Comparison of ENCODE assay signal across 15 mouse cellular contexts in genomic region chr11:50477486-50478070, GRCm38 (mm10). TPM values are rescaled to one million over a fixed set of nuclear protein-coding genes. Genes with fewer than 3 reads are reported as not detected.
DNase-seq lines count a peak whose midpoint lies in the region; ATAC-seq and TF ChIP-seq lines count a peak whose summit lies in the region.
"Had no signal": no experiment of that assay in that cellular context is flagged by ENCODE, and none has a peak within 500 bp of the region (broad histone marks: within the 10 kb centered on the region; RNA-seq: fewer than 3 reads in every experiment).

No protein-coding gene starts in this region.

- 61% methylated on average over 11 of the region's 11 CpGs for WGBS in embryonic facial prominence, embryonic 15.5 days
- 87% methylated on average over 11 of the region's 11 CpGs for WGBS in embryonic facial prominence, embryonic 10.5 days
- 74% methylated on average over 11 of the region's 11 CpGs for WGBS in hindbrain, embryonic 12.5 days
- WGBS in hindbrain, embryonic 16.5 days = 67% methylated on average over 11 of the region's 11 CpGs

- no peaks in the 10 kb centered on the region for H3K36me3 ChIP-seq in embryonic facial prominence, embryonic 15.5 days
- no peaks in the 10 kb centered on the region for H3K36me3 ChIP-seq in embryonic facial prominence, embryonic 10.5 days (replicated peaks)
- H3K36me3 ChIP-seq in hindbrain, embryonic 12.5 days = no peaks in the 10 kb centered on the region
- H3K36me3 ChIP-seq in hindbrain, embryonic 16.5 days (ENCODE audit: control insufficient read depth, insufficient read depth, low read length) = no peaks in the 10 kb centered on the region
- H3K36me3 ChIP-seq in CH12.LX (replicated peaks in 1 of 2; ENCODE audit: control insufficient read depth in 1 of 2, insufficient read depth in 1 of 2, low read length in 1 of 2) = no peaks in the 10 kb centered on the region
- H3K36me3 ChIP-seq: intestine, embryonic 15.5 days had no signal

- H3K4me1 ChIP-seq in embryonic facial prominence, embryonic 15.5 days = peaks cover 8% of the 10 kb centered on the region; the same call in 1 of the 2 replicates
- H3K4me1 ChIP-seq in embryonic facial prominence, embryonic 10.5 days = no peaks in the 10 kb centered on the region; the same call in 1 of the 2 replicates
- H3K4me1 ChIP-seq in hindbrain, embryonic 12.5 days = peaks cover 13% of the 10 kb centered on the region
- peaks cover 5% of the 10 kb centered on the region for H3K4me1 ChIP-seq in hindbrain, embryonic 16.5 days (ENCODE audit: control insufficient read depth, insufficient read depth, low read depth, low read length)
- peaks cover 8 to 10% of the 10 kb centered on the region in 2 experiments; a peak in 2 of 4 replicates for H3K4me1 ChIP-seq in CH12.LX (ENCODE audit: control insufficient read depth in 1 of 2, insufficient read depth in 2 of 2)
- H3K4me1 ChIP-seq: intestine, embryonic 15.5 days had no signal

- H3K9ac ChIP-seq in embryonic facial prominence, embryonic 15.5 days = no peak overlapping the region
- no peak overlapping the region for H3K9ac ChIP-seq in hindbrain, embryonic 12.5 days
- H3K9ac ChIP-seq in hindbrain, embryonic 16.5 days (ENCODE audit: low read depth, low read length) = no peak overlapping the region
- no peak overlapping the region for H3K9ac ChIP-seq in CH12.LX (ENCODE audit: insufficient read depth, low read depth)
- H3K9ac ChIP-seq: intestine, embryonic 15.5 days; liver, postnatal 0 days had no signal

- DNase-seq in embryonic facial prominence, embryonic 10.5 days (ENCODE audit: low spot score) = no peak
- peak; percentile 76 for DNase-seq in heart, adult 11 months
- no peak for DNase-seq in heart, postnatal 4 days
- DNase-seq in CH12.LX (ENCODE audit: extremely low read depth) = no peak
- no peak for DNase-seq in thymus, adult 18-20 months
- DNase-seq: heart, postnatal 36 days; liver; liver, postnatal 0 days; lung, postnatal 14 days had no signal

- no peak overlapping the region for H3K4me2 ChIP-seq in embryonic facial prominence, embryonic 15.5 days (replicated peaks)
- no peak overlapping the region for H3K4me2 ChIP-seq in hindbrain, embryonic 12.5 days (replicated peaks)
- H3K4me2 ChIP-seq in hindbrain, embryonic 16.5 days (ENCODE audit: low read length) = no peak overlapping the region
- H3K4me2 ChIP-seq in CH12.LX (ENCODE audit: insufficient read depth, low read depth, poor library complexity, severe bottlenecking) = peak overlapping the region; percentile 59
- H3K4me2 ChIP-seq: intestine, embryonic 15.5 days had no signal

- TF ChIP-seq POLR2A in CH12.LX (IDR thresholded peaks at IDR 0.05; ENCODE audit: low read depth, low read length) = no peak

- no peak for TF ChIP-seq EP300 in CH12.LX (IDR thresholded peaks at IDR 0.05; ENCODE audit: low read length)

- H3K27me3 ChIP-seq in embryonic facial prominence, embryonic 15.5 days = no peaks in the 10 kb centered on the region
- no peaks in the 10 kb centered on the region for H3K27me3 ChIP-seq in embryonic facial prominence, embryonic 10.5 days (replicated peaks; ENCODE audit: low read depth, poor library complexity, severe bottlenecking)
- H3K27me3 ChIP-seq in hindbrain, embryonic 12.5 days = no peaks in the 10 kb centered on the region
- no peaks in the 10 kb centered on the region for H3K27me3 ChIP-seq in hindbrain, embryonic 16.5 days (replicated peaks; ENCODE audit: control insufficient read depth, insufficient read depth, low read length)
- peaks cover 5% of the 10 kb centered on the region for H3K27me3 ChIP-seq in CH12.LX (replicated peaks)
- H3K27me3 ChIP-seq: intestine, embryonic 15.5 days had no signal

- no peaks in the 10 kb centered on the region for H3K79me2 ChIP-seq in CH12.LX (replicated peaks; ENCODE audit: control insufficient read depth, extremely low read depth, insufficient read depth, poor library complexity, severe bottlenecking)

- no peak for TF ChIP-seq RAD21 in CH12.LX (IDR thresholded peaks at IDR 0.05; ENCODE audit: low read depth, low read length)

- in situ Hi-C loops in CH12.LX (cut with MboI; ENCODE audit: low pct_ligation_motif_present, low pct_unique_long_range_greater_than_20kb, low sequenced_read_pairs) = no loop called here

- no peaks in the 10 kb centered on the region for H3K9me3 ChIP-seq in embryonic facial prominence, embryonic 15.5 days (replicated peaks)
- no peaks in the 10 kb centered on the region for H3K9me3 ChIP-seq in embryonic facial prominence, embryonic 10.5 days
- H3K9me3 ChIP-seq in hindbrain, embryonic 12.5 days (replicated peaks) = no peaks in the 10 kb centered on the region
- no peaks in the 10 kb centered on the region for H3K9me3 ChIP-seq in hindbrain, embryonic 16.5 days (ENCODE audit: control insufficient read depth, low read length)
- H3K9me3 ChIP-seq in CH12.LX (replicated peaks; ENCODE audit: low read length) = peaks cover 2% of the 10 kb centered on the region
- H3K9me3 ChIP-seq: intestine, embryonic 15.5 days had no signal

- TF ChIP-seq CTCF in CH12.LX (conservative IDR thresholded peaks at IDR 0.05 in 1 of 2, IDR thresholded peaks at IDR 0.05 in 1 of 2; ENCODE audit: low read depth in 2 of 2, low read length in 2 of 2) = no peak

- H3K4me3 ChIP-seq in embryonic facial prominence, embryonic 15.5 days (replicated peaks) = no peak overlapping the region
- H3K4me3 ChIP-seq in embryonic facial prominence, embryonic 10.5 days = no peak overlapping the region
- H3K4me3 ChIP-seq in hindbrain, embryonic 12.5 days = no peak overlapping the region
- no peak overlapping the region for H3K4me3 ChIP-seq in hindbrain, embryonic 16.5 days (ENCODE audit: low read length)
- no peak overlapping the region for H3K4me3 ChIP-seq in CH12.LX (replicated peaks in 1 of 3; ENCODE audit: low read depth in 2 of 3, low read length in 2 of 3, poor library complexity in 1 of 3)
- H3K4me3 ChIP-seq: intestine, embryonic 15.5 days; myocyte had no signal

- ATAC-seq in embryonic facial prominence, embryonic 15.5 days (ENCODE audit: insufficient number of reproducible peaks, low FRiP score, low TSS enrichment, low read depth) = no peak
- ATAC-seq in hindbrain, embryonic 12.5 days (ENCODE audit: low FRiP score) = 0 out of 2 replicates have a peak, but pooled peaks have one; percentile 20
- ATAC-seq in hindbrain, embryonic 16.5 days = no peak
- ATAC-seq: CD4-positive, CD25-positive, alpha-beta regulatory T cell, adult 4 months; intestine, embryonic 15.5 days; liver, postnatal 0 days had no signal

- dilution Hi-C loops in CH12.LX (cut with MboI; ENCODE audit: extremely low pct_ligation_motif_present, extremely low pct_unique_long_range_greater_than_20kb, low sequenced_read_pairs) = no loop called here

- 0 out of 2 replicates have a peak overlapping the region, but pooled peaks have one; percentile 22 for H3K27ac ChIP-seq in embryonic facial prominence, embryonic 15.5 days (replicated peaks)
- H3K27ac ChIP-seq in embryonic facial prominence, embryonic 10.5 days (replicated peaks) = no peak overlapping the region
- H3K27ac ChIP-seq in hindbrain, embryonic 12.5 days = peak overlapping the region; percentile 45; the same call in 1 of the 2 replicates
- H3K27ac ChIP-seq in hindbrain, embryonic 16.5 days (ENCODE audit: low read depth, low read length) = no peak overlapping the region
- H3K27ac ChIP-seq in CH12.LX (ENCODE audit: insufficient read depth, low read depth) = no peak overlapping the region
- H3K27ac ChIP-seq: intestine, embryonic 15.5 days had no signal

TF ChIP-seq in CH12.LX, 34 proteins besides CTCF, POLR2A, EP300 and RAD21:
- TF ChIP-seq MAFK (IDR thresholded peaks at IDR 0.05; ENCODE audit: insufficient replicate concordance, low read length) (no peak), MEF2A (IDR thresholded peaks at IDR 0.05; ENCODE audit: borderline replicate concordance, low read depth, low read length) (0 out of 2 replicates have a peak, but pooled peaks have one; percentile 26)

RNA-seq across cellular contexts. Expression of gene Rufy1, which starts 46.7 kb away (rescaled TPM):
- polyA plus RNA-seq in embryonic facial prominence, embryonic 15.5 days (2015; fragmentation: Nextera tagmentation; extraction: Ambion mirVana) = 27.0 and 28.3 TPM in 2 replicates
- 21.8 and 27.0 TPM in 2 replicates for polyA plus RNA-seq in embryonic facial prominence, embryonic 10.5 days (2016; fragmentation: Nextera tagmentation; extraction: Ambion mirVana)
- total RNA-seq in heart, postnatal 4 days (2021) = 10 to 100 TPM; 27.1 to 27.9 TPM
- polyA plus RNA-seq in hindbrain, embryonic 12.5 days (2016; fragmentation: Nextera tagmentation; extraction: Ambion mirVana) = 25.8 and 26.7 TPM in 2 replicates
- polyA plus RNA-seq in hindbrain, embryonic 16.5 days (2015; fragmentation: Nextera tagmentation; extraction: Ambion mirVana) = 23.5 and 25.1 TPM in 2 replicates
- total RNA-seq in CH12.LX (2012; rRNA removed) = 11.0 and 15.8 TPM in 2 replicates
- 17.8 and 18.0 TPM in 2 replicates for total RNA-seq in CH12.LX (2014; rRNA removed)
- polyA plus RNA-seq in CH12.LX (2012; ENCODE audit: insufficient read length, low read depth) = 21.3 and 24.5 TPM in 2 replicates

Comparison
In these comparisons a context has a peak if more than half of its experiments do, and no peak if none do; other contexts are left out.
1. H3K27ac ChIP-seq: peak in embryonic facial prominence, embryonic 15.5 days (single experiment) and hindbrain, embryonic 12.5 days (single experiment); none in embryonic facial prominence, embryonic 10.5 days (single experiment), hindbrain, embryonic 16.5 days (single experiment) and CH12.LX (single experiment).